Mouse (Mus musculus) forebrain, embryonic 10.5 days (tissue): ENCODE results near the gene Tlk2. TPM values are rescaled to one million over a fixed set of nuclear protein-coding genes. Genes with fewer than 3 reads are reported as not detected.

Source experiments
- DNase-seq: peaks from one replicate; pipeline ENCODE4 v3.0.0-alpha.2; 2017; ENCODE audit warnings: low spot score; ENCODE audit errors: extremely low spot score
- H3K27ac ChIP-seq: fragments of 300-500 bp; sonication (generic); 2 replicates; pipeline ENCODE4 v1.5.1; 2016; ENCODE audit warnings: mild to moderate bottlenecking
- H3K27me3 ChIP-seq: fragments of 300-500 bp; sonication (generic); 2 replicates; pipeline ENCODE4 v1.6.1; 2016; ENCODE audit warnings: mild to moderate bottlenecking; ENCODE audit not compliant: poor library complexity, severe bottlenecking
- H3K36me3 ChIP-seq: fragments of 300-500 bp; sonication (generic); replicated peaks from 2 replicates; pipeline ENCODE4 v1.6.1; 2016; ENCODE audit warnings: mild to moderate bottlenecking, moderate library complexity
- H3K4me1 ChIP-seq: fragments of 300-500 bp; sonication (generic); 2 replicates; pipeline ENCODE4 v1.6.1; 2016
- H3K4me3 ChIP-seq: fragments of 300-500 bp; sonication (generic); 2 replicates; pipeline ENCODE4 v1.5.1; 2016; ENCODE audit warnings: mild to moderate bottlenecking, moderate library complexity
- H3K9me3 ChIP-seq: fragments of 300-500 bp; sonication (generic); 2 replicates; pipeline ENCODE4 v1.6.1; 2016; ENCODE audit warnings: mild to moderate bottlenecking, moderate library complexity
- WGBS: fragments of 180-500 bp; shearing (Covaris S2); methylation state at CpG from one replicate; pipeline ENCODE4 v1.1.7; 2016; 5-methylcytosine and 5-hydroxymethylcytosine counted together
- polyA plus RNA-seq: library from polyadenylated mRNA; unstranded; fragments of >200 nt; fragmentation: Nextera tagmentation; extraction: Ambion mirVana; gene quantifications from 2 replicates; pipeline ENCODE4 v1.2.1, GENCODE M21; 2016

Gene Tlk2
- polyA plus RNA-seq, 1 experiment from 2014 or later = 21.5 TPM

- H3K27ac ChIP-seq = no peak overlapping the region
- H3K9me3 ChIP-seq = no peaks in the 10 kb centered on the region
- DNase-seq = no peak
- H3K4me1 ChIP-seq = peaks cover 16% of the 10 kb centered on the region
- peaks cover 61% of the 10 kb centered on the region for H3K36me3 ChIP-seq
- WGBS = 69% methylated on average over 8 of the region's 8 CpGs
- H3K27me3 ChIP-seq = no peaks in the 10 kb centered on the region
- H3K4me3 ChIP-seq = no peak overlapping the region
Measured at GRCm38 (mm10) chr11:105332468-105332867, 153.9 kb downstream of the Tlk2 start.

Other genes starting within 250 kb of the Tlk2 start
- gene Efcab3, start 115.2 kb upstream of the Tlk2 start, polyA plus RNA-seq = not detected in 2 replicates
- gene Mettl2, start 52.4 kb upstream of the Tlk2 start, polyA plus RNA-seq = 53.9 and 55.6 TPM in 2 replicates
- gene Gm10842, start 31.9 kb upstream of the Tlk2 start, polyA plus RNA-seq = not detected in 2 replicates
- gene Mrc2, start 113.8 kb downstream of the Tlk2 start, polyA plus RNA-seq = 19.1 and 20.4 TPM in 2 replicates